Mouse (Mus musculus): Measurements from ENCODE around the gene Kcna5. TPM values are rescaled to one million over a fixed set of nuclear protein-coding genes. Genes with fewer than 3 reads are reported as not detected.

The Kcna5 gene
- total RNA-seq, 1 experiment from 2014 or later = not detected

DNA sequence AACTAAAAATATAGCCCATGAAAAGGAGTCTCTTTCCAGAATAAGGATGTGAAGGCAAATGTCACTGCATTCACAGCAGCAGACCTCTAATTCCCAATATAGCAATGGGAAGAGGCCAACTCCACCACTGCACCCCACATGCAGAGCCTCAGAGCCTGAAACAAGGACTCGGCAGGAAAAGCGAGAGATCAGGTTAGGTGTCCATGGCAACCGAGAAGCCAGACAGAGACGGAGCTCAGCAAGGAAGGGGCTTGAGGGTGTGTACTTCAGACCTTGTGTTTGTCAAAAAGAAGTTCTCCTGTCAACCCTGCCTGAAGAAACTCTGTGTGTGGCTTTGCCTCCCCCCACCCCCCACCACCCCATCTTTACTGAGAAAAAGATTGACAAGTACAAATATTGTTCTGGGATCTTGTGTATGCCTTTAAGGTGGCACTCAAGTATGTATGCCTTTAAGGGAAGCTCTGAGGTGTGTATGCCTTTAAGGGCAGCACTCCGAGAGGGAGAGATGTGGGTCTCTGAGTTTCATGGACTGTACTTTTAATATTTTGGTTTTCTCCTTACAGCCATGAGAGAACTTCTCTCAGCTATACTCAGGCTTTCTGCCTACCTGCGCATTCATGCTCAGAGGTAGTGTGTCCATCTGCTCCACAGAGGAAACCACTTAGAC, 37.9 kb downstream of the Kcna5 start:
- no peak for ATAC-seq (replicated peaks in 1 of 2; ENCODE audit: insufficient read depth in 1 of 2, low FRiP score in 2 of 2, low TSS enrichment in 1 of 2, low read depth in 1 of 2, poor library complexity in 2 of 2, severe bottlenecking in 2 of 2)

- no peak for ATAC-seq (replicated peaks in 1 of 2; ENCODE audit: insufficient read depth in 1 of 2, low FRiP score in 2 of 2, low TSS enrichment in 1 of 2, low read depth in 1 of 2, poor library complexity in 2 of 2, severe bottlenecking in 2 of 2)
Observed at GRCm38 (mm10) chr6:126487136-126487535, 48.1 kb downstream of the Kcna5 start.

DNA sequence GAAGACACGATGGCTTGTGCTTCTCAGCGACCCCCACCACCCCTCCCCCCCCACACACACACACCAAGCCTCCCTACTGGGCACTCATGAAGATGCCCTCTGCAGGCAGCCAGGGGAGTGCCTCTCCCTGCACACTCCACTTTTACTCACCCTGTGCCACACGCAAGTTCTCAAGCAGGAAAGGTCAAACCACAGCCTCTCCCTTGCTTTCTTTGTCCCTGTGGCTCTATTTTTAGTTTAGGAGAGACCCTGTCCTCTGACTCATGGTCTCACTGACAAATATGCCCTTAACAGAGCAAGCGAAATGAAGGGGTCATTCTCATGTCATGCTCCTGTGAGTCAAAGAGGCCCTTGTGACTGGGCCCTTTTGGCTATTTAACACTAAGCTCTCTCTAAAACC, 50.3 kb downstream of the Kcna5 start:
- ATAC-seq (replicated peaks in 1 of 2; ENCODE audit: insufficient read depth in 1 of 2, low FRiP score in 2 of 2, low TSS enrichment in 1 of 2, low read depth in 1 of 2, poor library complexity in 2 of 2, severe bottlenecking in 2 of 2) = no peak

DNA sequence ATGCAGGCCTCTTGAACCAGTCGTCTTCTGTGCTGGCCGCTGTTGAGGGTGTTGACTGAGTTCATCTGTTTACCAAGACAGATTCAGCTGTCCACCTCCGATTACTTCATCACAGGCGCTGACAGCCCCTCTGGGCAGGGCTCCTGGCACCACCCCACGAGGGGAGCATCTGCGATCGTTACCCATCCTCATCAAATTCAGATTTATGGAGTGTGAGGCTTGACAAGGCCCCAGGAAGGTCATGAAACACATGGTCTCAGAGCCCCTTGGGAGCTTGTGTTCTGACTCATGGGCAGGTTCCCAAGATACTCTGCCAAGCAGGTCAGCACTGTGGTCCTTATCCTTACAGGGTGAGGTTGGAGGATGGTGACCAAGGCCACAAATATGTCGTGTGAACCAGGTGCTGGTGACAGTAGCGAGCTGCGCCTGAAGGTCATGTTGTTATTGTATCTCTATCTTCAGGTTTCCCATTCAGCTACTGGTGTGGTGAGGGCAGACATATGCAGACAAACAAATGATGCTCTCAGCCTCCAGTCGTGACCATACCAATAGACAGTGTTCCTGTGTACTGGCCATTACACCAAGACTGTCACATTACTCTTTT, 51.8 kb downstream of the Kcna5 start:
- no peak for ATAC-seq (replicated peaks in 1 of 2; ENCODE audit: insufficient read depth in 1 of 2, low FRiP score in 2 of 2, low TSS enrichment in 1 of 2, low read depth in 1 of 2, poor library complexity in 2 of 2, severe bottlenecking in 2 of 2)

Other genes with a start within 250 kb of the Kcna5 start
- not detected in 2 replicates for gene Kcna1, start 111.0 kb upstream of the Kcna5 start, total RNA-seq (2017)
- not detected in 2 replicates for gene Kcna6, start 205.3 kb upstream of the Kcna5 start, total RNA-seq (2017)